Mouse (Mus musculus): Measurements from ENCODE around the gene Nup93. TPM values are rescaled to one million over a fixed set of nuclear protein-coding genes. Genes with fewer than 3 reads are reported as not detected.

Gene Nup93
- total and polyA plus RNA-seq, 3 experiments, result 46.0 to 99.6 (median 88.3) TPM

DNA sequence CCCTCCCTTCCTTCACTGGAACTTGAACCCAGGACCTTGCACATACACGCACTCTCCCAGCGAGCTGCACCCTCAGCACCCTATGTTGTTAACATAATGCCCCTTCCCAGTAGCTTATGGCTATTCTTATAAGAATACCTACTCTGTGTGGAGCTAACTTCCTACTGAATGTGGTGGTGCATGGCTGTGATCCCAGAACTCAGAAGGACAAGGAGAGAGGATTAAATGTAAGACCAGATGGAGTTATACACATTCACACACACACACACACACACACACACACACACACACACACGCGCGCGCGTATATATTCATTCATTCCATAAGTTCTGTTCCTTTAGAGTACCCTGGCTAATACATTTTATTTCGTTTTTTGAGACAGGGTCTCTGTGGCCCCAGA, 8.1 kb upstream of the Nup93 start:
- H3K79me2 ChIP-seq (replicated peaks; ENCODE audit: control insufficient read depth, extremely low read depth, insufficient read depth, poor library complexity, severe bottlenecking), result no peaks in the 10 kb centered on the region
- dilution Hi-C loops (cut with MboI; ENCODE audit: extremely low pct_ligation_motif_present, extremely low pct_unique_long_range_greater_than_20kb, low sequenced_read_pairs) (no loop called here), in situ Hi-C loops (cut with MboI; ENCODE audit: low pct_ligation_motif_present, low pct_unique_long_range_greater_than_20kb, low sequenced_read_pairs) (no loop called here)
- no peaks in the 10 kb centered on the region for H3K9me3 ChIP-seq (replicated peaks; ENCODE audit: low read length)
- no peak overlapping the region for H3K4me2 ChIP-seq (ENCODE audit: insufficient read depth, low read depth, poor library complexity, severe bottlenecking)
- TF ChIP-seq UBTF (IDR thresholded peaks at IDR 0.05; ENCODE audit: low read depth, low read length) (no peak), JUN (IDR thresholded peaks at IDR 0.05; ENCODE audit: insufficient read depth, low read depth, low read length) (no peak), HCFC1 (IDR thresholded peaks at IDR 0.05; ENCODE audit: low read depth, low read length) (no peak), NRF1 (IDR thresholded peaks at IDR 0.05; ENCODE audit: low read depth, low read length) (no peak), SIN3A (IDR thresholded peaks at IDR 0.05; ENCODE audit: low read length) (no peak), MAFK (IDR thresholded peaks at IDR 0.05; ENCODE audit: insufficient replicate concordance, low read length) (no peak)
- peaks cover 13% of the 10 kb centered on the region for H3K27me3 ChIP-seq (replicated peaks)
- H3K4me3 ChIP-seq (replicated peaks in 1 of 3; ENCODE audit: low read depth in 2 of 3, low read length in 2 of 3, poor library complexity in 1 of 3), result no peak overlapping the region
- H3K4me1 ChIP-seq (ENCODE audit: control insufficient read depth in 1 of 2, insufficient read depth in 2 of 2), result no peaks in the 10 kb centered on the region
- DNase-seq (ENCODE audit: extremely low read depth), result no peak
- H3K27ac ChIP-seq (ENCODE audit: insufficient read depth, low read depth), result no peak overlapping the region
- H3K36me3 ChIP-seq (replicated peaks in 1 of 2; ENCODE audit: control insufficient read depth in 1 of 2, insufficient read depth in 1 of 2, low read length in 1 of 2), result no peaks in the 10 kb centered on the region
- H3K9ac ChIP-seq (ENCODE audit: insufficient read depth, low read depth), result no peak overlapping the region

DNA sequence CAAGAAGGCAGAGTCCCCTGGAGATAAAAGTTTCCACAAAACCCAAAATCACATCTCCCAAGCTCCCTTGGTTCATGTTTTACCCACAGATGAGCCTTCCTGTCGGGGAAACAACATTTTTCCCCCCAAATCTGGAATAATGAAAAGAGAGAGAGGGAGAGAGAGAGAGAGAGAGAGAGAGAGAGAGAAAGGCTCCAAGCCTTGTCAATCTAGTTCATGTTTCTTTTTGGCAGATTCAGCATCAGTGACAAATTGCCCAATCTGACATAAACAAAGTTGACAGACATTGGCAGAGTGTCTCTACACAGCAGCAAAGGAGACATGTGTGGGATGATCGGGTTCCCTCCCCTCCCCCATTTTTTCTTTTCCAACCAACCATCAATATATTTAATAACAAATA, 6.9 kb upstream of the Nup93 start:
- no peak for DNase-seq (ENCODE audit: extremely low read depth)
- peak overlapping the region; percentile 54; the same call in 1 of the 2 replicates for H3K9ac ChIP-seq (ENCODE audit: insufficient read depth, low read depth)
- H3K4me1 ChIP-seq (ENCODE audit: control insufficient read depth in 1 of 2, insufficient read depth in 2 of 2), result no peaks in the 10 kb centered on the region
- no peaks in the 10 kb centered on the region for H3K79me2 ChIP-seq (replicated peaks; ENCODE audit: control insufficient read depth, extremely low read depth, insufficient read depth, poor library complexity, severe bottlenecking)
- 0 out of 2 replicates have a peak overlapping the region, but pooled peaks have one; percentile 37 for H3K4me2 ChIP-seq (ENCODE audit: insufficient read depth, low read depth, poor library complexity, severe bottlenecking)
- H3K27me3 ChIP-seq (replicated peaks), result peaks cover 7% of the 10 kb centered on the region
- in situ Hi-C loops (cut with MboI; ENCODE audit: low pct_ligation_motif_present, low pct_unique_long_range_greater_than_20kb, low sequenced_read_pairs) (no loop called here), dilution Hi-C loops (cut with MboI; ENCODE audit: extremely low pct_ligation_motif_present, extremely low pct_unique_long_range_greater_than_20kb, low sequenced_read_pairs) (no loop called here)
- no peaks in the 10 kb centered on the region for H3K9me3 ChIP-seq (replicated peaks; ENCODE audit: low read length)
- no peak overlapping the region for H3K27ac ChIP-seq (ENCODE audit: insufficient read depth, low read depth)
- H3K36me3 ChIP-seq (replicated peaks in 1 of 2; ENCODE audit: control insufficient read depth in 1 of 2, insufficient read depth in 1 of 2, low read length in 1 of 2), result no peaks in the 10 kb centered on the region
- TF ChIP-seq JUN (IDR thresholded peaks at IDR 0.05; ENCODE audit: insufficient read depth, low read depth, low read length) (no peak), MXI1 (IDR thresholded peaks at IDR 0.05; ENCODE audit: low read depth, low read length) (no peak), ZKSCAN1 (IDR thresholded peaks at IDR 0.05; ENCODE audit: borderline replicate concordance, low read depth, low read length) (no peak)
- H3K4me3 ChIP-seq (replicated peaks in 1 of 3; ENCODE audit: low read depth in 2 of 3, low read length in 2 of 3, poor library complexity in 1 of 3), result no peak overlapping the region

DNA sequence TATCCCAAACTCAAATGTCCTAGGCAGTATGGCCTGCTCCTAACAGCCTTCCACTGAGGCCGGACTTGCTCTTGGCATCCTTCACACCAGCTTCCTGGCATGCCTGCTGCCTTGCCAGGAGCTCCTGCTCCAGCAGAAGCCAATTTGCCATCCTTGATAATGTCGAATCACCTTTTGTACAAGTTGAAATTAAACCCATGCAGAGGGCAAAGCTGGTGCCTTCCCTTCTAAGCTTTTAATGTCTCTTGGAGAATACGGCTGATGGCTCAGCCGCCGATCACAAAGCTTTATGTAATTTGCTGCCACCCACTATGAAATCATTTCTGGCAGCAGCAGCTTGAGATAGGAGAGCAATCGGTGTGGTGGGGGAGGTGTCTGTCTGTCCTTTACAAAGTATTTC, 4.7 kb upstream of the Nup93 start:
- H3K27me3 ChIP-seq (replicated peaks), result peaks cover 4% of the 10 kb centered on the region
- dilution Hi-C loops (cut with MboI; ENCODE audit: extremely low pct_ligation_motif_present, extremely low pct_unique_long_range_greater_than_20kb, low sequenced_read_pairs) (no loop called here), in situ Hi-C loops (cut with MboI; ENCODE audit: low pct_ligation_motif_present, low pct_unique_long_range_greater_than_20kb, low sequenced_read_pairs) (no loop called here)
- H3K4me3 ChIP-seq (replicated peaks in 1 of 3; ENCODE audit: low read depth in 2 of 3, low read length in 2 of 3, poor library complexity in 1 of 3), result no peak overlapping the region
- peaks cover 0 to 6% of the 10 kb centered on the region in 2 experiments; a peak in 2 of 4 replicates for H3K4me1 ChIP-seq (ENCODE audit: control insufficient read depth in 1 of 2, insufficient read depth in 2 of 2)
- DNase-seq (ENCODE audit: extremely low read depth), result no peak
- H3K9ac ChIP-seq (ENCODE audit: insufficient read depth, low read depth), result no peak overlapping the region
- TF ChIP-seq TCF12 (IDR thresholded peaks at IDR 0.05; ENCODE audit: low read depth, low read length), result no peak
- TF ChIP-seq SIN3A (IDR thresholded peaks at IDR 0.05; ENCODE audit: low read length), result no peak
- TF ChIP-seq UBTF (IDR thresholded peaks at IDR 0.05; ENCODE audit: low read depth, low read length), result no peak
- TF ChIP-seq MXI1 (IDR thresholded peaks at IDR 0.05; ENCODE audit: low read depth, low read length), result no peak
- TF ChIP-seq JUN (IDR thresholded peaks at IDR 0.05; ENCODE audit: insufficient read depth, low read depth, low read length), result no peak
- TF ChIP-seq USF2 (conservative IDR thresholded peaks at IDR 0.05; ENCODE audit: low read depth, low read length), result no peak
- TF ChIP-seq ZKSCAN1 (IDR thresholded peaks at IDR 0.05; ENCODE audit: borderline replicate concordance, low read depth, low read length), result no peak
- no peak for TF ChIP-seq ZMIZ1 (IDR thresholded peaks at IDR 0.05; ENCODE audit: low read depth, low read length)
- no peak for TF ChIP-seq MYC (IDR thresholded peaks at IDR 0.05; ENCODE audit: low read depth, low read length)
- no peak for TF ChIP-seq MEF2A (IDR thresholded peaks at IDR 0.05; ENCODE audit: borderline replicate concordance, low read depth, low read length)
- TF ChIP-seq CHD1 (IDR thresholded peaks at IDR 0.05; ENCODE audit: low read depth, low read length), result no peak
- no peak for TF ChIP-seq JUND (conservative IDR thresholded peaks at IDR 0.05; ENCODE audit: low read depth, low read length)
- TF ChIP-seq RCOR1 (conservative IDR thresholded peaks at IDR 0.05; ENCODE audit: low read depth, low read length), result no peak
- H3K79me2 ChIP-seq (replicated peaks; ENCODE audit: control insufficient read depth, extremely low read depth, insufficient read depth, poor library complexity, severe bottlenecking), result no peaks in the 10 kb centered on the region
- no peak overlapping the region for H3K4me2 ChIP-seq (ENCODE audit: insufficient read depth, low read depth, poor library complexity, severe bottlenecking)
- H3K36me3 ChIP-seq (replicated peaks in 1 of 2; ENCODE audit: control insufficient read depth in 1 of 2, insufficient read depth in 1 of 2, low read length in 1 of 2), result no peaks in the 10 kb centered on the region
- no peak overlapping the region for H3K27ac ChIP-seq (ENCODE audit: insufficient read depth, low read depth)
- no peaks in the 10 kb centered on the region for H3K9me3 ChIP-seq (replicated peaks; ENCODE audit: low read length)
